12 mouse cellular contexts compared by ENCODE assay signal in the genomic region with DNA sequence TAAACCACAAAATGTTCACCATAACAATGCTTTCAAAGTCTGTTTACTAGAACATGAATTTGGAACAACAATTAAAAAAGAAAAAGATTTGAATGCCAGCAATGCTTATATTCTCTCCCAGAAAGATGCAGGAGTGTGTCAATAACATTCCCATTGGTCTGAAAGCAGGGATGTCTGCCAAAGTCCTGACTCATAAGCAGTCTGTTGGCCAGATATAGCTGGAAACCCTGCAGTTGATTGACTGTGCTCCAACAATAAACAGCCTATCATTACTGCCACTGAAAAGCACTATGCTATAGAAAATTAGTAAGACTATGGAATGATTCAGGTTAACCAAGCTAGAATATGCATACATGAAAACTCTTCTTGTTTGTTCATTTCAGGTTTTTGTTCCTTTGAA.
DNase-seq lines count a peak whose midpoint lies in the region; ATAC-seq and TF ChIP-seq lines count a peak whose summit lies in the region.
"Had no signal": no experiment of that assay in that cellular context is flagged by ENCODE, and none has a peak within 500 bp of the region (broad histone marks: within the 10 kb centered on the region; RNA-seq: fewer than 3 reads in every experiment).

No protein-coding gene starts in this region.

- ATAC-seq in hindbrain, postnatal 0 days, result no peak
- ATAC-seq in hindbrain, embryonic 11.5 days (ENCODE audit: low FRiP score), result no peak
- ATAC-seq in liver, embryonic 11.5 days (replicated peaks; ENCODE audit: low FRiP score), result no peak
- ATAC-seq: intestine, embryonic 16.5 days had no signal

- H3K4me2 ChIP-seq in hindbrain, postnatal 0 days (ENCODE audit: low read depth, low read length), result no peak overlapping the region
- no peak overlapping the region for H3K4me2 ChIP-seq in hindbrain, embryonic 11.5 days (replicated peaks; ENCODE audit: low read depth, low read length)
- no peak overlapping the region for H3K4me2 ChIP-seq in liver, embryonic 11.5 days
- H3K4me2 ChIP-seq: embryonic facial prominence, embryonic 13.5 days; neural tube, embryonic 15.5 days had no signal

- TF ChIP-seq CTCF in hindbrain, postnatal 0 days (IDR thresholded peaks at IDR 0.05; ENCODE audit: low read depth), result no peak

- no peaks in the 10 kb centered on the region for H3K4me1 ChIP-seq in hindbrain, postnatal 0 days (ENCODE audit: insufficient read depth, low read length)
- H3K4me1 ChIP-seq in hindbrain, embryonic 11.5 days (replicated peaks; ENCODE audit: control insufficient read depth, insufficient read depth, low read length), result no peaks in the 10 kb centered on the region
- H3K4me1 ChIP-seq in liver, embryonic 11.5 days (replicated peaks; ENCODE audit: control insufficient read depth, insufficient read depth, low read length), result no peaks in the 10 kb centered on the region
- H3K4me1 ChIP-seq: embryonic facial prominence, embryonic 13.5 days; megakaryocyte, embryonic 14.5 days; neural tube, embryonic 15.5 days had no signal

- no peaks in the 10 kb centered on the region for H3K9me3 ChIP-seq in hindbrain, postnatal 0 days (ENCODE audit: low read length)
- no peaks in the 10 kb centered on the region for H3K9me3 ChIP-seq in hindbrain, embryonic 11.5 days (ENCODE audit: control insufficient read depth, low read length)
- no peaks in the 10 kb centered on the region for H3K9me3 ChIP-seq in liver, embryonic 11.5 days (ENCODE audit: control insufficient read depth, low read length)
- H3K9me3 ChIP-seq: embryonic facial prominence, embryonic 13.5 days; neural tube, embryonic 15.5 days had no signal

- DNase-seq in hindbrain, postnatal 0 days (ENCODE audit: low spot score), result peak; percentile 29
- DNase-seq in hindbrain, embryonic 11.5 days (ENCODE audit: low spot score), result no peak
- DNase-seq in right cerebral cortex, postnatal 10 days (ENCODE audit: low spot score in 2 of 2), result peak; percentile 16 to 19
- DNase-seq in right cerebral cortex, postnatal 14 days, result no peak
- DNase-seq in cerebellum, postnatal 10 days, result peak; percentile 69 to 73
- DNase-seq in telencephalon, adult 2 months (ENCODE audit: low read depth, low spot score), result peak; percentile 13
- no peak for DNase-seq in liver, embryonic 11.5 days (ENCODE audit: low spot score)
- no peak for DNase-seq in kidney, postnatal 4 days

- no peak overlapping the region for H3K27ac ChIP-seq in hindbrain, postnatal 0 days
- no peak overlapping the region for H3K27ac ChIP-seq in hindbrain, embryonic 11.5 days (ENCODE audit: low read depth, low read length)
- H3K27ac ChIP-seq in liver, embryonic 11.5 days (ENCODE audit: low read depth, low read length), result no peak overlapping the region
- H3K27ac ChIP-seq: embryonic facial prominence, embryonic 13.5 days; neural tube, embryonic 15.5 days had no signal

- H3K36me3 ChIP-seq in hindbrain, postnatal 0 days (ENCODE audit: insufficient read depth, low read length), result no peaks in the 10 kb centered on the region
- H3K36me3 ChIP-seq in hindbrain, embryonic 11.5 days (ENCODE audit: control insufficient read depth, insufficient read depth, low read length), result no peaks in the 10 kb centered on the region
- no peaks in the 10 kb centered on the region for H3K36me3 ChIP-seq in liver, embryonic 11.5 days (ENCODE audit: control insufficient read depth, insufficient read depth, low read length)
- H3K36me3 ChIP-seq: embryonic facial prominence, embryonic 13.5 days; neural tube, embryonic 15.5 days had no signal

- no peak overlapping the region for H3K4me3 ChIP-seq in hindbrain, postnatal 0 days (ENCODE audit: low read length)
- no peak overlapping the region for H3K4me3 ChIP-seq in hindbrain, embryonic 11.5 days (ENCODE audit: low read depth, low read length)
- no peak overlapping the region for H3K4me3 ChIP-seq in liver, embryonic 11.5 days (ENCODE audit: low read depth, low read length)
- H3K4me3 ChIP-seq: embryonic facial prominence, embryonic 13.5 days; megakaryocyte, embryonic 14.5 days; neural tube, embryonic 15.5 days had no signal

- H3K27me3 ChIP-seq in hindbrain, postnatal 0 days (ENCODE audit: insufficient read depth, low read length), result no peaks in the 10 kb centered on the region
- no peaks in the 10 kb centered on the region for H3K27me3 ChIP-seq in hindbrain, embryonic 11.5 days (ENCODE audit: control insufficient read depth, insufficient read depth, low read length)
- no peaks in the 10 kb centered on the region for H3K27me3 ChIP-seq in liver, embryonic 11.5 days (replicated peaks; ENCODE audit: control insufficient read depth, insufficient read depth, low read length)
- H3K27me3 ChIP-seq: embryonic facial prominence, embryonic 13.5 days; megakaryocyte, embryonic 14.5 days; neural tube, embryonic 15.5 days had no signal

- H3K9ac ChIP-seq in hindbrain, postnatal 0 days (replicated peaks; ENCODE audit: low read length), result no peak overlapping the region
- H3K9ac ChIP-seq in hindbrain, embryonic 11.5 days (ENCODE audit: low read depth, low read length), result no peak overlapping the region
- no peak overlapping the region for H3K9ac ChIP-seq in liver, embryonic 11.5 days (ENCODE audit: low read depth, low read length)
- H3K9ac ChIP-seq: embryonic facial prominence, embryonic 13.5 days; neural tube, embryonic 15.5 days had no signal

Comparison
In these comparisons a context has a peak if more than half of its experiments do, and no peak if none do; other contexts are left out.
1. DNase-seq: peak in hindbrain, postnatal 0 days (single experiment), right cerebral cortex, postnatal 10 days (2 of 2), cerebellum, postnatal 10 days (2 of 2) and telencephalon, adult 2 months (single experiment); none in hindbrain, embryonic 11.5 days (single experiment), right cerebral cortex, postnatal 14 days (single experiment), liver, embryonic 11.5 days (single experiment) and kidney, postnatal 4 days (0 of 2).